Mouse (Mus musculus): ENCODE data around the gene Olfr691. TPM values are rescaled to one million over a fixed set of nuclear protein-coding genes. Genes with fewer than 3 reads are reported as not detected.

Olfr691 gene
- polyA plus RNA-seq (2015; fragmentation: Nextera tagmentation; extraction: Ambion mirVana), result not detected in 2 replicates

GRCm38 (mm10) chr7:105342170-105342569, at the start of gene Olfr691:
TSS of gene Olfr691 (minus strand) at chr7:105342270.

GRCm38 (mm10) chr7:105374866-105375265, 32.8 kb upstream of the Olfr691 start, which contains the start of gene Gm5901:
TSS of gene Gm5901 (plus strand) at chr7:105375038.

GRCm38 (mm10) chr7:105367930-105368329, 25.9 kb upstream of the Olfr691 start, which contains the start of gene Olfr692:
TSS of gene Olfr692 (plus strand) at chr7:105368230.

GRCm38 (mm10) chr7:105334004-105334403, 8.1 kb downstream of the Olfr691 start, which contains the start of gene Olfr690:
TSS of gene Olfr690 (minus strand) at chr7:105334104.

GRCm38 (mm10) chr7:105310865-105311264, 31.2 kb downstream of the Olfr691 start, which contains the start of gene Olfr689:
TSS of gene Olfr689 (plus strand) at chr7:105311165.

GRCm38 (mm10) chr7:105287795-105288194, 54.3 kb downstream of the Olfr691 start, which contains the start of gene Olfr688:
TSS of gene Olfr688 (plus strand) at chr7:105288095.

Other genes with a start within 250 kb of the Olfr691 start
- not detected in 2 replicates for gene Olfr680-ps1, start 249.5 kb downstream of the Olfr691 start, polyA plus RNA-seq (2015; fragmentation: Nextera tagmentation; extraction: Ambion mirVana)
- not detected in 2 replicates for gene Olfr681, start 225.4 kb downstream of the Olfr691 start, polyA plus RNA-seq (2015; fragmentation: Nextera tagmentation; extraction: Ambion mirVana)
- not detected in 2 replicates for gene Olfr683, start 195.3 kb downstream of the Olfr691 start, polyA plus RNA-seq (2015; fragmentation: Nextera tagmentation; extraction: Ambion mirVana)
- gene Olfr684, start 178.6 kb downstream of the Olfr691 start, polyA plus RNA-seq (2015; fragmentation: Nextera tagmentation; extraction: Ambion mirVana), result not detected in 2 replicates
- not detected in 2 replicates for gene Olfr685, start 156.3 kb downstream of the Olfr691 start, polyA plus RNA-seq (2015; fragmentation: Nextera tagmentation; extraction: Ambion mirVana)
- gene Olfr686, start 134.8 kb downstream of the Olfr691 start, polyA plus RNA-seq (2015; fragmentation: Nextera tagmentation; extraction: Ambion mirVana), result not detected in 2 replicates
- gene Olfr688, start 54.2 kb downstream of the Olfr691 start, polyA plus RNA-seq (2015; fragmentation: Nextera tagmentation; extraction: Ambion mirVana), result not detected in 2 replicates
- gene Olfr689, start 31.1 kb downstream of the Olfr691 start, polyA plus RNA-seq (2015; fragmentation: Nextera tagmentation; extraction: Ambion mirVana), result not detected in 2 replicates
- not detected in 2 replicates for gene Olfr690, start 8.2 kb downstream of the Olfr691 start, polyA plus RNA-seq (2015; fragmentation: Nextera tagmentation; extraction: Ambion mirVana)
- gene Olfr692, start 26.0 kb upstream of the Olfr691 start, polyA plus RNA-seq (2015; fragmentation: Nextera tagmentation; extraction: Ambion mirVana), result not detected in 2 replicates
- gene Gm5901, start 32.8 kb upstream of the Olfr691 start, polyA plus RNA-seq (2015; fragmentation: Nextera tagmentation; extraction: Ambion mirVana), result not detected in 2 replicates
- 24.4 and 25.0 TPM in 2 replicates for gene Fam160a2, start 57.8 kb upstream of the Olfr691 start, polyA plus RNA-seq (2015; fragmentation: Nextera tagmentation; extraction: Ambion mirVana)
- gene Cnga4, start 62.3 kb upstream of the Olfr691 start, polyA plus RNA-seq (2015; fragmentation: Nextera tagmentation; extraction: Ambion mirVana), result 0.07 TPM in 1 of 2 replicates, not detected in the other
- gene Cckbr, start 83.5 kb upstream of the Olfr691 start, polyA plus RNA-seq (2015; fragmentation: Nextera tagmentation; extraction: Ambion mirVana), result not detected in 2 replicates
- 609 and 647 TPM in 2 replicates for gene Cavin3, start 140.0 kb upstream of the Olfr691 start, polyA plus RNA-seq (2015; fragmentation: Nextera tagmentation; extraction: Ambion mirVana)
- 28.9 and 31.0 TPM in 2 replicates for gene Smpd1, start 212.1 kb upstream of the Olfr691 start, polyA plus RNA-seq (2015; fragmentation: Nextera tagmentation; extraction: Ambion mirVana)
- 20.1 and 20.4 TPM in 2 replicates for gene Apbb1, start 239.4 kb upstream of the Olfr691 start, polyA plus RNA-seq (2015; fragmentation: Nextera tagmentation; extraction: Ambion mirVana)

Data from urinary bladder, postnatal 0 days (tissue).